9 mouse cellular contexts compared by ENCODE assay signal in the genomic region with DNA sequence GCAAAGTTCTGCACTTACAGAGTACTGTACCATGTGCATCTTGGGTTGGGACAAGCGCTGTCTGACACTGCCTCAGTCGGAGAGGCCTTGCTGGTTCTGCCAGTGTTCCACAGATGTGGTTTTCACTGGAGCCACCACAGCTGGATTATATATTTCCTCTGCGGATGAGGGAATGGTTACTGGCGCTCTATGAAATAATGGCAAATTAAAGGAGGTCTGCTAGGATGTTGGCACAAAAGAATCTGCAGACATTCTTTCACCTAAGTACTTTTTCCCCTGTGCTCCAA. TPM values are rescaled to one million over a fixed set of nuclear protein-coding genes. Genes with fewer than 3 reads are reported as not detected.
DNase-seq lines count a peak whose midpoint lies in the region; ATAC-seq lines count a peak whose summit lies in the region.
"Had no signal": no experiment of that assay in that cellular context is flagged by ENCODE, and none has a peak within 500 bp of the region (broad histone marks: within the 10 kb centered on the region; RNA-seq: fewer than 3 reads in every experiment).

No protein-coding gene starts in this region.

- WGBS in forebrain, embryonic 11.5 days = 91% methylated on average over 4 of the region's 4 CpGs
- WGBS in forebrain, embryonic 16.5 days = 89% methylated on average over 4 of the region's 4 CpGs
- WGBS in lung, embryonic 16.5 days = 51% methylated on average over 4 of the region's 4 CpGs
- 54% methylated on average over 4 of the region's 4 CpGs for WGBS in intestine, embryonic 15.5 days
- 72% methylated on average over 4 of the region's 4 CpGs for WGBS in stomach, embryonic 14.5 days

- no peaks in the 10 kb centered on the region for H3K4me1 ChIP-seq in forebrain, embryonic 11.5 days (replicated peaks; ENCODE audit: control insufficient read depth, insufficient read depth, low read length)
- H3K4me1 ChIP-seq in forebrain, embryonic 16.5 days (replicated peaks; ENCODE audit: control insufficient read depth, insufficient read depth, low read length) = peaks cover 12% of the 10 kb centered on the region
- peaks cover 24% of the 10 kb centered on the region for H3K4me1 ChIP-seq in lung, embryonic 16.5 days (replicated peaks; ENCODE audit: control insufficient read depth, insufficient read depth, low read length)
- peaks cover 15% of the 10 kb centered on the region; the same call in 1 of the 2 replicates for H3K4me1 ChIP-seq in intestine, embryonic 15.5 days (replicated peaks)
- peaks cover 5% of the 10 kb centered on the region; the same call in 1 of the 2 replicates for H3K4me1 ChIP-seq in stomach, embryonic 14.5 days (ENCODE audit: control insufficient read depth, insufficient read depth, low read length)

- peak overlapping the region; percentile 92; the same call in 1 of the 2 replicates for H3K4me2 ChIP-seq in forebrain, embryonic 11.5 days (ENCODE audit: low read depth, low read length, severe bottlenecking)
- no peak overlapping the region for H3K4me2 ChIP-seq in forebrain, embryonic 16.5 days (ENCODE audit: low read length)
- peak overlapping the region; percentile 78 for H3K4me2 ChIP-seq in lung, embryonic 16.5 days (ENCODE audit: low read depth, low read length)
- peak overlapping the region; percentile 94 for H3K4me2 ChIP-seq in intestine, embryonic 15.5 days (replicated peaks)
- H3K4me2 ChIP-seq in stomach, embryonic 14.5 days (replicated peaks; ENCODE audit: low read depth, low read length) = peak overlapping the region; percentile 61

- no peak overlapping the region for H3K27ac ChIP-seq in forebrain, embryonic 11.5 days (ENCODE audit: low read depth, low read length)
- H3K27ac ChIP-seq in forebrain, embryonic 16.5 days (ENCODE audit: low read length) = no peak overlapping the region
- H3K27ac ChIP-seq in lung, embryonic 16.5 days (ENCODE audit: low read length) = peak overlapping the region; percentile 90
- 0 out of 2 replicates have a peak overlapping the region, but pooled peaks have one; percentile 74 for H3K27ac ChIP-seq in intestine, embryonic 15.5 days
- no peak overlapping the region; the same call in 1 of the 2 replicates for H3K27ac ChIP-seq in stomach, embryonic 14.5 days (ENCODE audit: low read length)

- H3K9me3 ChIP-seq in forebrain, embryonic 11.5 days (ENCODE audit: control insufficient read depth, low read length) = no peaks in the 10 kb centered on the region
- no peaks in the 10 kb centered on the region for H3K9me3 ChIP-seq in forebrain, embryonic 16.5 days (ENCODE audit: control insufficient read depth, low read length)
- no peaks in the 10 kb centered on the region for H3K9me3 ChIP-seq in lung, embryonic 16.5 days (ENCODE audit: control insufficient read depth, low read length)
- no peaks in the 10 kb centered on the region for H3K9me3 ChIP-seq in intestine, embryonic 15.5 days
- H3K9me3 ChIP-seq in stomach, embryonic 14.5 days (ENCODE audit: control insufficient read depth, low read depth, low read length) = no peaks in the 10 kb centered on the region

- H3K9ac ChIP-seq in forebrain, embryonic 11.5 days (ENCODE audit: low read length) = no peak overlapping the region
- no peak overlapping the region for H3K9ac ChIP-seq in forebrain, embryonic 16.5 days (replicated peaks; ENCODE audit: low read depth, low read length)
- peak overlapping the region; percentile 81 for H3K9ac ChIP-seq in lung, embryonic 16.5 days (ENCODE audit: low read length)
- H3K9ac ChIP-seq in intestine, embryonic 15.5 days = 0 out of 2 replicates have a peak overlapping the region, but pooled peaks have one; percentile 61
- H3K9ac ChIP-seq in stomach, embryonic 14.5 days (replicated peaks; ENCODE audit: low read depth, low read length) = peak overlapping the region; percentile 68; the same call in 1 of the 2 replicates

- DNase-seq in forebrain, embryonic 11.5 days (ENCODE audit: low spot score) = no peak
- DNase-seq in lung, adult 18-20 months = no peak
- no peak for DNase-seq in frontal cortex, adult 2 months (ENCODE audit: extremely low spot score in 1 of 2, low spot score in 1 of 2)
- no peak for DNase-seq in MN1 (ENCODE audit: low spot score)
- DNase-seq: kidney, adult 11 months had no signal

- peak overlapping the region; percentile 52; the same call in 1 of the 2 replicates for H3K4me3 ChIP-seq in forebrain, embryonic 11.5 days (ENCODE audit: low read depth, low read length)
- H3K4me3 ChIP-seq in forebrain, embryonic 16.5 days (replicated peaks; ENCODE audit: low read length) = no peak overlapping the region
- peak overlapping the region; percentile 65 for H3K4me3 ChIP-seq in lung, embryonic 16.5 days (ENCODE audit: low read length)
- H3K4me3 ChIP-seq in intestine, embryonic 15.5 days (replicated peaks) = peak overlapping the region; percentile 57
- peak overlapping the region; percentile 47 for H3K4me3 ChIP-seq in stomach, embryonic 14.5 days (ENCODE audit: low read depth, low read length)

- H3K27me3 ChIP-seq in forebrain, embryonic 11.5 days (ENCODE audit: control insufficient read depth, insufficient read depth, low read length) = peaks cover 6% of the 10 kb centered on the region; the same call in 1 of the 2 replicates
- peaks cover 4% of the 10 kb centered on the region; the same call in 1 of the 2 replicates for H3K27me3 ChIP-seq in forebrain, embryonic 16.5 days (replicated peaks; ENCODE audit: control insufficient read depth, insufficient read depth, low read length)
- no peaks in the 10 kb centered on the region for H3K27me3 ChIP-seq in lung, embryonic 16.5 days (ENCODE audit: control insufficient read depth, insufficient read depth, low read depth, low read length)
- H3K27me3 ChIP-seq in intestine, embryonic 15.5 days (replicated peaks) = peaks cover 7% of the 10 kb centered on the region; the same call in 1 of the 2 replicates
- no peaks in the 10 kb centered on the region for H3K27me3 ChIP-seq in stomach, embryonic 14.5 days (ENCODE audit: control insufficient read depth, insufficient read depth, low read length)

- no peaks in the 10 kb centered on the region for H3K36me3 ChIP-seq in forebrain, embryonic 11.5 days (ENCODE audit: control insufficient read depth, insufficient read depth, low read length)
- H3K36me3 ChIP-seq in forebrain, embryonic 16.5 days (ENCODE audit: control insufficient read depth, insufficient read depth) = no peaks in the 10 kb centered on the region
- H3K36me3 ChIP-seq in lung, embryonic 16.5 days (ENCODE audit: control insufficient read depth, insufficient read depth, low read length) = no peaks in the 10 kb centered on the region
- no peaks in the 10 kb centered on the region for H3K36me3 ChIP-seq in intestine, embryonic 15.5 days
- no peaks in the 10 kb centered on the region for H3K36me3 ChIP-seq in stomach, embryonic 14.5 days (ENCODE audit: control insufficient read depth, insufficient read depth, low read length)

- no peak for ATAC-seq in forebrain, embryonic 11.5 days (replicated peaks; ENCODE audit: low FRiP score)
- no peak for ATAC-seq in forebrain, embryonic 16.5 days
- no peak for ATAC-seq in lung, embryonic 16.5 days (ENCODE audit: low read depth)
- ATAC-seq in intestine, embryonic 15.5 days = no peak
- ATAC-seq in stomach, embryonic 14.5 days (ENCODE audit: insufficient number of reproducible peaks, insufficient read depth, low FRiP score, low read depth) = no peak

RNA-seq across cellular contexts. Expression of a gene that starts 1.0 kb away (rescaled TPM):
- 21.1 and 22.3 TPM in 2 replicates for polyA plus RNA-seq in forebrain, embryonic 11.5 days (2014; fragmentation: Nextera tagmentation; extraction: Ambion mirVana)
- 6.4 and 7.6 TPM in 2 replicates for polyA plus RNA-seq in forebrain, embryonic 16.5 days (2015; fragmentation: Nextera tagmentation; extraction: Ambion mirVana)
- polyA plus RNA-seq in lung, embryonic 16.5 days (2015; fragmentation: Nextera tagmentation; extraction: Ambion mirVana) = 45.7 and 50.0 TPM in 2 replicates
- 22.8 and 25.9 TPM in 2 replicates for polyA plus RNA-seq in intestine, embryonic 15.5 days (2015; fragmentation: Nextera tagmentation; extraction: Ambion mirVana)
- 30.1 and 32.7 TPM in 2 replicates for polyA plus RNA-seq in stomach, embryonic 14.5 days (2014; fragmentation: Nextera tagmentation; extraction: Ambion mirVana)
- 6.1 and 7.9 TPM in 2 replicates for polyA plus RNA-seq in frontal cortex, adult 2 months (2012; rRNA removed)

Comparison
In these comparisons a context has a peak if more than half of its experiments do, and no peak if none do; other contexts are left out.
1. H3K27ac ChIP-seq: peak in lung, embryonic 16.5 days (single experiment) and intestine, embryonic 15.5 days (single experiment); none in forebrain, embryonic 11.5 days (single experiment), forebrain, embryonic 16.5 days (single experiment) and stomach, embryonic 14.5 days (single experiment).
2. H3K9ac ChIP-seq: peak in lung, embryonic 16.5 days (single experiment), intestine, embryonic 15.5 days (single experiment) and stomach, embryonic 14.5 days (single experiment); none in forebrain, embryonic 11.5 days (single experiment) and forebrain, embryonic 16.5 days (single experiment).